Mouse (Mus musculus) forebrain, embryonic 14.5 days (tissue): ENCODE results near the gene Cog6. TPM values are rescaled to one million over a fixed set of nuclear protein-coding genes. Genes with fewer than 3 reads are reported as not detected.
A peak's percentile ranks its signal among the peaks of the same experiment; 100 is the strongest.
"Not testable (repeated sequence)": the region's sequence is repeated elsewhere in the genome, so short reads cannot be mapped to it uniquely, and the experiment has no call there.

Source experiments
- ATAC-seq: fragments of 200-750 bp; cut with Nextera tagmentation; 2 replicates; pipeline ENCODE4 v1.8.0; 2017; ENCODE audit warnings: mild to moderate bottlenecking, moderate library complexity
- DNase-seq: peaks from one replicate; pipeline ENCODE4 v3.0.0-alpha.2; 2015; ENCODE audit warnings: low spot score
- H3K27ac ChIP-seq: fragments of 300-500 bp; sonication (generic); 2 replicates; pipeline ENCODE4 v1.5.1; 2014; ENCODE audit warnings: low read depth, mild to moderate bottlenecking, control low read depth, low read length, moderate library complexity
- H3K27me3 ChIP-seq: fragments of 300-500 bp; sonication (generic); replicated peaks from 2 replicates; pipeline ENCODE4 v1.6.1; 2014; ENCODE audit warnings: low read length, control low read depth, mixed read lengths; ENCODE audit not compliant: control insufficient read depth, insufficient read depth
- H3K36me3 ChIP-seq: fragments of 300-500 bp; sonication (generic); 2 replicates; pipeline ENCODE4 v1.6.1; 2014; ENCODE audit warnings: low read length, control low read depth; ENCODE audit not compliant: control insufficient read depth, insufficient read depth
- H3K4me1 ChIP-seq: fragments of 300-500 bp; sonication (generic); 2 replicates; pipeline ENCODE4 v1.6.1; 2014; ENCODE audit warnings: antibody characterized with exemption, low read length, control low read depth; ENCODE audit not compliant: control insufficient read depth, insufficient read depth
- H3K4me2 ChIP-seq: fragments of 300-500 bp; sonication (generic); 2 replicates; pipeline ENCODE4 v1.6.1; 2014; ENCODE audit warnings: mild to moderate bottlenecking, control low read depth, low read length
- H3K4me3 ChIP-seq: fragments of 300-500 bp; sonication (generic); 2 replicates; pipeline ENCODE4 v1.5.1; 2014; ENCODE audit warnings: low read depth, low read length, control low read depth
- H3K9ac ChIP-seq: fragments of 300-500 bp; sonication (generic); 2 replicates; pipeline ENCODE4 v1.6.1; 2014; ENCODE audit warnings: mild to moderate bottlenecking, low read length, control low read depth, moderate library complexity
- H3K9me3 ChIP-seq: fragments of 300-500 bp; sonication (generic); replicated peaks from 2 replicates; pipeline ENCODE4 v1.6.1; 2016; ENCODE audit warnings: low read length, control low read depth, mixed read lengths; ENCODE audit not compliant: control insufficient read depth
- WGBS: fragments of 180-500 bp; shearing (Covaris S2); extraction: QIAGEN DNeasy Blood & Tissue Kit; methylation state at CpG from one replicate; pipeline ENCODE4 v1.1.7; 2014; 5-methylcytosine and 5-hydroxymethylcytosine counted together
- polyA plus RNA-seq: library from polyadenylated mRNA; unstranded; fragments of >200 nt; fragmentation: Nextera tagmentation; extraction: Ambion mirVana; gene quantifications from 2 replicates; pipeline ENCODE4 v1.2.1, GENCODE M21; 2014

Cog6 gene
- polyA plus RNA-seq, 1 experiment from 2014 or later: 73.1 TPM

DNA sequence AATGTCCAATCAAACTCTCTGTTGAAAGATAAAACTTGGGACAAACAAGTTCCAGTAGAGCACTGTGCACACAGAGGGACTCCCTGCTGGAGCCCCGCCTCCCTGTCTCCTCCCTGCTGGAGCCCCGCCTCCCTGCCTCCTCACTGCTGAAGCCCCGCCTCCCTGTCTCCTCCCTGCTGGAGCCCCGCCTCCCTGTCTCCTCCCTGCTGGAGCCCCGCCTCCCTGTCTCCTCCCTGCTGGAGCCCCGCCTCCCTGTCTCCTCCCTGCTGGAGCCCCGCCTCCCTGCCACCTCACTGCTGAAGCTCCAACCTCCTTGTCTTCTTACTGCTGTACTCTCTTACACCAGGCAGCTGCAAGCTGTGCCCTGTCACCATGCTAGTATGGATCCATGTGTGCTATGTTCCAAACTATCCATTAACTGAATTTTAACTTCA, 31.5 kb downstream of the Cog6 start:
- peaks cover 59% of the 10 kb centered on the region for H3K36me3 ChIP-seq
- H3K4me1 ChIP-seq: not testable (repeated sequence)

GRCm38 (mm10) chr3:52983772-52984171, 33.3 kb downstream of the Cog6 start:
- Histone ChIP-seq H3K4me1 (no peaks in the 10 kb centered on the region), H3K27ac (no peak overlapping the region), H3K9ac (no peak overlapping the region), H3K36me3 (peaks cover 44% of the 10 kb centered on the region), H3K4me3 (no peak overlapping the region), H3K27me3 (no peaks in the 10 kb centered on the region), H3K4me2 (no peak overlapping the region), H3K9me3 (no peaks in the 10 kb centered on the region)
- DNase-seq (no peak), ATAC-seq (no peak)
- 87% methylated on average over 3 of the region's 3 CpGs for WGBS

More for the DNA sequence above, 31.5 kb downstream of the Cog6 start:
- not testable (repeated sequence) for H3K4me3 ChIP-seq, ATAC-seq, H3K27me3 ChIP-seq, DNase-seq, H3K27ac ChIP-seq, H3K9me3 ChIP-seq, H3K4me2 ChIP-seq, H3K9ac ChIP-seq
- WGBS: 45% methylated on average over 7 of the region's 7 CpGs

DNA sequence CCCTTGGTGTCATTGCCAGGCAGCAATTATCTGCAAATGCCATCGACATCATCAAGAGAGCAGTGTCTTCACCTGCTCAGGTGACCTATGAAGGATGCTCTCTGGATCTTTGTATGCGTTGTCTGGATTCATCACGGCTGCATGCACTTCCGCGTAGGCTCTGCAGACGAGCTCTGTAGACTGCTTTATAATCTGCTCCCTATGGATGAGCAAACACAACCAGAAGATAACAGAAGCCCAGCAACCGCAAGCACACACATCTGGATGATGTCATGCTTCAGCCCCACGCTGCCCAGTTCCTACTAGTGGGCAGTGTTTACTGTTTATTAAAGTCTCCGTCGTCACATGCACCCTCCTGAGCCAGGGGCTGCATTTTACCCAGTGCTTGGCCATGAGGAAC, 34.0 kb downstream of the Cog6 start:
- peaks cover 36% of the 10 kb centered on the region for H3K36me3 ChIP-seq
- no peak for DNase-seq
- no peak overlapping the region for H3K27ac ChIP-seq
- no peaks in the 10 kb centered on the region for H3K27me3 ChIP-seq
- ATAC-seq: no peak
- H3K9me3 ChIP-seq: no peaks in the 10 kb centered on the region
- 89% methylated on average over 10 of the region's 10 CpGs for WGBS
- H3K4me1 ChIP-seq: no peaks in the 10 kb centered on the region
- no peak overlapping the region for H3K4me2 ChIP-seq
- no peak overlapping the region for H3K9ac ChIP-seq
- no peak overlapping the region for H3K4me3 ChIP-seq

DNA sequence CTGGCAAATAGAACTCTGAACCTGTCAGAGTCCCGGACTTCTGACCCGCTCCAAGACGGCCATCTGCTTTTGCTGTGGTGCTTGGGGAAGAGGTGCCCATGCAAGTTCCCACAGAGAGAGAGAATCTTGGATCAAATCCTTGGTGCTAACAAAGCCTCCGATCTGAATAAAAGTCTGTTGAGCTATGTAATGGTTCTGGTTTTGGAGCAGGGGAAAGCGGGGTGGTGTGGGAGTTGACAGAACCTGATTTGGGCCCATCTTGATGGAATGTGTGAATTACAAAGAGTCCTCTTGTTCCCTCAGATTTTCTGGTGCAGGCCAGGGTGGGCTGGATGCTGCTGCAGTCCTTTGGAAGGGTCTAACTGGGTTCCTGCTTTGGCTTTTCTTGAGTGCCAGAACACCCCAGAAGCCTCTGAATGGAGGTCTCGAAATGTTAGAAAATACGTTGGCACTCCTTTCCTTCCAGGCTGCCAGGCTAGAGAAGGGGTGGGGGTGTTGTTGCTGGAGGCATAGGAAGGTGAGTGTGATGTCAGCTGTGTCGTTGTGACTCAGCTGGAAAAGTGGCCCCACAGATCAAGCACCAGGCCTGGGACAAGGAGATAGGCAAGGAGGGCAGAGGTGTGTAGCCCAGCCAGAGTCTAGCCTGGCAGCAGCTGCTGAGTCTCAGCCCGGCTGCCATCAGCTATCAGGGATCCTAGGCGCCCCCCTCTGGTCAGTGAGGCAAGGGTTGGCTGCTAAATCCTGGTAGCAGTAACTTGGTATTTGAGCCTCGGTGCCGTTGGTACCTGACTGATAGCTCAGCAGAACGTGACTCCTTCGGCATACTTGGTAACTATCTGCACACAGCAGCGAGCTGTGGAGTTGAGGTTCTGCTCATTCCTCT, 42.1 kb downstream of the Cog6 start:
- 48% methylated on average over 15 of the region's 15 CpGs for WGBS

DNA sequence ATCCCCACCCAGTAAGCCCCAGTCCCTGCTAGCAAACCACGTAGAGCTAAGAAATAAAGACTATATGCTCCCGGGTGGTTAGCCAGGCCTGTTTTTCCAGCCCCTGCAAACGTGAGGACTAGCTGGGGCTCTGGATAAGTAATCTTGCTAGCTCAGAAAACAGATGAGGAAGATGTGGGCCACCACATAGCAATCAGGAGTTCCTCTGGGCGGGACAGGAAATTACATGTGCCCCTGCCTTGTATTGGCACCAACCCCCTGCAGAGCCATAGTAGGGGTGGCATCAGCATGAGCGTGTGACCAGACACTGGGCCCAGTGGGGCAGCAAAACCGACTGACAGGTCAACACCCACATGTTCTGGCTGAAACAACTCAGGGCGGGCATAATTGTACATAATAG, 44.1 kb downstream of the Cog6 start:
- no peaks in the 10 kb centered on the region for H3K27me3 ChIP-seq
- WGBS: 66% methylated on average over 7 of the region's 7 CpGs
- H3K4me1 ChIP-seq: no peaks in the 10 kb centered on the region
- ATAC-seq: no peak
- no peak overlapping the region for H3K9ac ChIP-seq
- no peaks in the 10 kb centered on the region for H3K36me3 ChIP-seq
- no peak overlapping the region for H3K4me3 ChIP-seq
- no peak for DNase-seq
- no peaks in the 10 kb centered on the region for H3K9me3 ChIP-seq
- H3K27ac ChIP-seq: no peak overlapping the region
- no peak overlapping the region for H3K4me2 ChIP-seq

More for the DNA sequence above, 42.1 kb downstream of the Cog6 start:
- Histone ChIP-seq H3K9me3 (no peaks in the 10 kb centered on the region), H3K27ac (no peak overlapping the region), H3K36me3 (no peaks in the 10 kb centered on the region), H3K4me3 (no peak overlapping the region), H3K4me2 (no peak overlapping the region), H3K9ac (no peak overlapping the region), H3K4me1 (no peaks in the 10 kb centered on the region), H3K27me3 (no peaks in the 10 kb centered on the region)
- peak; percentile 77 for DNase-seq
- ATAC-seq: peak; percentile 65

- Histone ChIP-seq H3K4me1 (peaks cover 3% of the 10 kb centered on the region; the same call in 1 of the 2 replicates), H3K27ac (no peak overlapping the region), H3K9me3 (no peaks in the 10 kb centered on the region), H3K27me3 (no peaks in the 10 kb centered on the region), H3K9ac (no peak overlapping the region), H3K4me3 (no peak overlapping the region), H3K4me2 (no peak overlapping the region), H3K36me3 (no peaks in the 10 kb centered on the region)
- ATAC-seq (no peak), DNase-seq (no peak)
- 80% methylated on average over 5 of the region's 5 CpGs for WGBS
Observed at GRCm38 (mm10) chr3:52967046-52967445, 50.0 kb downstream of the Cog6 start.

- Histone ChIP-seq H3K36me3 (no peaks in the 10 kb centered on the region), H3K27me3 (no peaks in the 10 kb centered on the region), H3K9ac (no peak overlapping the region), H3K9me3 (no peaks in the 10 kb centered on the region), H3K4me3 (no peak overlapping the region), H3K4me2 (no peak overlapping the region), H3K4me1 (peaks cover 3% of the 10 kb centered on the region; the same call in 1 of the 2 replicates), H3K27ac (no peak overlapping the region)
- ATAC-seq: no peak
- DNase-seq: no peak
- WGBS: 50% methylated on average over 7 of the region's 7 CpGs
Observed at GRCm38 (mm10) chr3:52964206-52964605, 52.8 kb downstream of the Cog6 start.

- Histone ChIP-seq H3K27ac (no peak overlapping the region), H3K4me3 (no peak overlapping the region), H3K9me3 (no peaks in the 10 kb centered on the region), H3K36me3 (no peaks in the 10 kb centered on the region), H3K4me1 (peaks cover 3% of the 10 kb centered on the region; the same call in 1 of the 2 replicates), H3K27me3 (no peaks in the 10 kb centered on the region), H3K9ac (no peak overlapping the region), H3K4me2 (peak overlapping the region; percentile 14; the same call in 1 of the 2 replicates)
- 15% methylated on average over 8 of the region's 8 CpGs for WGBS
- DNase-seq (peak; percentile 49), ATAC-seq (peak; percentile 63; the same call in 1 of the 2 replicates)
Observed at GRCm38 (mm10) chr3:52963441-52963840, 53.6 kb downstream of the Cog6 start.

GRCm38 (mm10) chr3:52962391-52962790, 54.6 kb downstream of the Cog6 start:
- Histone ChIP-seq H3K36me3 (no peaks in the 10 kb centered on the region), H3K4me2 (no peak overlapping the region), H3K27me3 (no peaks in the 10 kb centered on the region), H3K4me1 (peaks cover 3% of the 10 kb centered on the region; the same call in 1 of the 2 replicates), H3K27ac (no peak overlapping the region), H3K9ac (no peak overlapping the region), H3K4me3 (no peak overlapping the region), H3K9me3 (no peaks in the 10 kb centered on the region)
- DNase-seq: no peak
- ATAC-seq: no peak
- 94% methylated on average over 14 of the region's 14 CpGs for WGBS
